Mouse (Mus musculus) lung, embryonic 16.5 days (tissue): ENCODE measurements around the gene Vmn1r40. TPM values are rescaled to one million over a fixed set of nuclear protein-coding genes. Genes with fewer than 3 reads are reported as not detected.

Experiments
- ATAC-seq: fragments of 200-750 bp; cut with Nextera tagmentation; 2 replicates; pipeline ENCODE4 v1.8.0; 2017; ENCODE audit warnings: low read depth, mild to moderate bottlenecking, moderate library complexity
- H3K27ac ChIP-seq: fragments of 300-500 bp; sonication (generic); 2 replicates; pipeline ENCODE4 v1.5.1; 2014; ENCODE audit warnings: mild to moderate bottlenecking, control low read depth, low read length
- H3K27me3 ChIP-seq: fragments of 300-500 bp; sonication (generic); 2 replicates; pipeline ENCODE4 v1.6.1; 2014; ENCODE audit warnings: low read depth, low read length, mixed read lengths; ENCODE audit not compliant: control insufficient read depth, insufficient read depth
- H3K36me3 ChIP-seq: fragments of 300-500 bp; sonication (generic); 2 replicates; pipeline ENCODE4 v1.6.1; 2014; ENCODE audit warnings: low read length; ENCODE audit not compliant: control insufficient read depth, insufficient read depth
- H3K4me1 ChIP-seq: fragments of 300-500 bp; sonication (generic); replicated peaks from 2 replicates; pipeline ENCODE4 v1.6.1; 2014; ENCODE audit warnings: low read length, mixed read lengths; ENCODE audit not compliant: control insufficient read depth, insufficient read depth
- H3K4me2 ChIP-seq: fragments of 300-500 bp; sonication (generic); 2 replicates; pipeline ENCODE4 v1.6.1; 2014; ENCODE audit warnings: low read depth, low read length, control low read depth
- H3K4me3 ChIP-seq: fragments of 300-500 bp; sonication (generic); 2 replicates; pipeline ENCODE4 v1.5.1; 2014; ENCODE audit warnings: mild to moderate bottlenecking, low read length, control low read depth
- H3K9ac ChIP-seq: fragments of 300-500 bp; sonication (generic); 2 replicates; pipeline ENCODE4 v1.6.1; 2014; ENCODE audit warnings: low read length, control low read depth
- H3K9me3 ChIP-seq: fragments of 300-500 bp; sonication (generic); 2 replicates; pipeline ENCODE4 v1.6.1; 2016; ENCODE audit warnings: low read length; ENCODE audit not compliant: control insufficient read depth
- WGBS: fragments of 180-500 bp; shearing (Covaris S2); extraction: QIAGEN DNeasy Blood & Tissue Kit; methylation state at CpG from one replicate; pipeline ENCODE4 v1.1.7; 2014; 5-methylcytosine and 5-hydroxymethylcytosine counted together
- polyA plus RNA-seq: library from polyadenylated mRNA; unstranded; fragments of >200 nt; fragmentation: Nextera tagmentation; extraction: Ambion mirVana; gene quantifications from 2 replicates; pipeline ENCODE4 v1.2.1, GENCODE M21; 2015

Gene Vmn1r40
- not detected in 2 replicates for polyA plus RNA-seq

GRCm38 (mm10) chr6:89707240-89707639, at the start of gene Vmn1r40:
TSS of gene Vmn1r40 (plus strand) at chr6:89707540.
- Histone ChIP-seq H3K4me2 (no peak within 1 kb of the TSS), H3K27me3 (no peaks in the 10 kb centered on the region), H3K4me1 (no peaks in the 10 kb centered on the region), H3K9ac (no peak within 1 kb of the TSS), H3K4me3 (no peak within 1 kb of the TSS), H3K9me3 (no peaks in the 10 kb centered on the region), H3K36me3 (no peaks in the 10 kb centered on the region), H3K27ac (no peak within 1 kb of the TSS)
- 72% methylated on average over 4 of the region's 4 CpGs for WGBS
- no peak for ATAC-seq

GRCm38 (mm10) chr6:89658342-89658741, 49.0 kb upstream of the Vmn1r40 start:
- no peak overlapping the region for H3K4me2 ChIP-seq
- H3K9ac ChIP-seq: no peak overlapping the region
- H3K27me3 ChIP-seq: no peaks in the 10 kb centered on the region
- no peak overlapping the region for H3K4me3 ChIP-seq
- H3K36me3 ChIP-seq: no peaks in the 10 kb centered on the region
- no peaks in the 10 kb centered on the region for H3K9me3 ChIP-seq
- no peak overlapping the region for H3K27ac ChIP-seq
- ATAC-seq: no peak
- no peaks in the 10 kb centered on the region for H3K4me1 ChIP-seq
- WGBS: 65% methylated on average over 3 of the region's 3 CpGs

- no peak for ATAC-seq
Measured at GRCm38 (mm10) chr6:89658931-89659330, 48.4 kb upstream of the Vmn1r40 start.

GRCm38 (mm10) chr6:89659692-89660423, 47.5 kb upstream of the Vmn1r40 start:
- no peak overlapping the region for H3K4me3 ChIP-seq

More at GRCm38 (mm10) chr6:89658931-89659330, 48.4 kb upstream of the Vmn1r40 start:
- Histone ChIP-seq H3K36me3 (peaks cover 4% of the 10 kb centered on the region; the same call in 1 of the 2 replicates), H3K9me3 (no peaks in the 10 kb centered on the region), H3K9ac (no peak overlapping the region), H3K4me1 (no peaks in the 10 kb centered on the region), H3K27ac (no peak overlapping the region), H3K4me2 (no peak overlapping the region), H3K27me3 (no peaks in the 10 kb centered on the region), H3K4me3 (no peak overlapping the region)
- 68% methylated on average over 6 of the region's 6 CpGs for WGBS

GRCm38 (mm10) chr6:89660490-89660889, 46.9 kb upstream of the Vmn1r40 start:
- H3K9ac ChIP-seq: no peak overlapping the region
- H3K27ac ChIP-seq: no peak overlapping the region
- H3K4me2 ChIP-seq: no peak overlapping the region
- 0 out of 2 replicates have a peak, but pooled peaks cover 2% of the 10 kb centered on the region for H3K4me1 ChIP-seq
- H3K27me3 ChIP-seq: no peaks in the 10 kb centered on the region
- H3K36me3 ChIP-seq: peaks cover 4% of the 10 kb centered on the region; the same call in 1 of the 2 replicates
- peak; percentile 21; the same call in 1 of the 2 replicates for ATAC-seq
- no peaks in the 10 kb centered on the region for H3K9me3 ChIP-seq
- no peak overlapping the region for H3K4me3 ChIP-seq
- 50% methylated on average over 1 of the region's 1 CpGs for WGBS

More at GRCm38 (mm10) chr6:89659692-89660423, 47.5 kb upstream of the Vmn1r40 start:
- Histone ChIP-seq H3K27ac (no peak overlapping the region), H3K36me3 (peaks cover 4% of the 10 kb centered on the region; the same call in 1 of the 2 replicates), H3K27me3 (no peaks in the 10 kb centered on the region), H3K4me2 (no peak overlapping the region), H3K4me1 (no peaks in the 10 kb centered on the region), H3K9ac (no peak overlapping the region), H3K9me3 (no peaks in the 10 kb centered on the region)
- 26% methylated on average over 7 of the region's 7 CpGs for WGBS
- ATAC-seq: peak; percentile 75

- WGBS: 73% methylated on average over 3 of the region's 3 CpGs
- Histone ChIP-seq H3K36me3 (peaks cover 4% of the 10 kb centered on the region; the same call in 1 of the 2 replicates), H3K27ac (no peak overlapping the region), H3K4me2 (no peak overlapping the region), H3K4me3 (no peak overlapping the region), H3K27me3 (no peaks in the 10 kb centered on the region), H3K9ac (no peak overlapping the region), H3K9me3 (no peaks in the 10 kb centered on the region), H3K4me1 (0 out of 2 replicates have a peak, but pooled peaks cover 2% of the 10 kb centered on the region)
- ATAC-seq: no peak
Measured at GRCm38 (mm10) chr6:89662521-89662920, 44.8 kb upstream of the Vmn1r40 start.

- Histone ChIP-seq H3K27me3 (no peaks in the 10 kb centered on the region), H3K4me3 (no peak overlapping the region), H3K27ac (0 out of 2 replicates have a peak overlapping the region, but pooled peaks have one; percentile 2), H3K9ac (no peak overlapping the region), H3K9me3 (no peaks in the 10 kb centered on the region), H3K36me3 (peaks cover 4% of the 10 kb centered on the region; the same call in 1 of the 2 replicates), H3K4me1 (0 out of 2 replicates have a peak, but pooled peaks cover 2% of the 10 kb centered on the region), H3K4me2 (no peak overlapping the region; the same call in 1 of the 2 replicates)
- ATAC-seq: peak; percentile 68
- 41% methylated on average over 8 of the region's 8 CpGs for WGBS
Measured at GRCm38 (mm10) chr6:89665155-89665554, 42.2 kb upstream of the Vmn1r40 start.

- Histone ChIP-seq H3K9ac (no peak overlapping the region), H3K9me3 (no peaks in the 10 kb centered on the region), H3K4me1 (0 out of 2 replicates have a peak, but pooled peaks cover 2% of the 10 kb centered on the region), H3K27me3 (no peaks in the 10 kb centered on the region), H3K27ac (no peak overlapping the region), H3K36me3 (peaks cover 4% of the 10 kb centered on the region; the same call in 1 of the 2 replicates), H3K4me3 (no peak overlapping the region), H3K4me2 (no peak overlapping the region)
- 51% methylated on average over 7 of the region's 7 CpGs for WGBS
- ATAC-seq: no peak
Measured at GRCm38 (mm10) chr6:89665667-89666066, 41.7 kb upstream of the Vmn1r40 start.

GRCm38 (mm10) chr6:89666976-89667375, 40.4 kb upstream of the Vmn1r40 start:
- Histone ChIP-seq H3K36me3 (peaks cover 4% of the 10 kb centered on the region; the same call in 1 of the 2 replicates), H3K27ac (no peak overlapping the region), H3K9me3 (no peaks in the 10 kb centered on the region), H3K4me2 (no peak overlapping the region), H3K4me3 (no peak overlapping the region), H3K27me3 (no peaks in the 10 kb centered on the region), H3K9ac (no peak overlapping the region), H3K4me1 (0 out of 2 replicates have a peak, but pooled peaks cover 2% of the 10 kb centered on the region)
- ATAC-seq: no peak; the same call in 1 of the 2 replicates
- WGBS: 75% methylated on average over 3 of the region's 3 CpGs
